ENCODE assay signal across 8 mouse cellular contexts in genomic region chr17:53478858-53479603, GRCm38 (mm10). TPM values are rescaled to one million over a fixed set of nuclear protein-coding genes. Genes with fewer than 3 reads are reported as not detected.
DNase-seq lines count a peak whose midpoint lies in the region; ATAC-seq and TF ChIP-seq lines count a peak whose summit lies in the region.

Gene Rab5a (plus strand): TSS chr17:53479234.

- no peak for TF ChIP-seq CTCF in G1E (IDR thresholded peaks at IDR 0.05; ENCODE audit: low read depth, low read length)
- TF ChIP-seq CTCF in layer of hippocampus, adult 2 months (conservative IDR thresholded peaks at IDR 0.05) = peak; percentile 43
- TF ChIP-seq CTCF in lung, embryonic 14.5 days (IDR thresholded peaks at IDR 0.05; ENCODE audit: low read depth) = peak; percentile 41
- no peak for TF ChIP-seq CTCF in olfactory bulb, adult 2 months (IDR thresholded peaks at IDR 0.05; ENCODE audit: insufficient read depth, low read depth, low read length)
- no peak for TF ChIP-seq CTCF in thymus, adult 2 months (IDR thresholded peaks at IDR 0.05; ENCODE audit: borderline replicate concordance, control insufficient read depth, extremely low read depth, insufficient read depth, low read length, poor library complexity)

- H3K9ac ChIP-seq in forebrain, embryonic 16.5 days (replicated peaks; ENCODE audit: low read depth, low read length) = peak within 1 kb of the TSS; percentile 96
- peak within 1 kb of the TSS; percentile 90 for H3K9ac ChIP-seq in lung, embryonic 14.5 days

- peak; percentile 92 for DNase-seq in G1E (ENCODE audit: low spot score)
- peak; percentile 99 for DNase-seq in cerebellum, adult 18-20 months
- peak; percentile 99 for DNase-seq in heart, postnatal 36 days
- peak; percentile 99 for DNase-seq in layer of hippocampus, adult 2 months (ENCODE audit: low spot score in 2 of 2)
- DNase-seq in lung, embryonic 14.5 days = peak; percentile 100
- peak; percentile 100 for DNase-seq in thymus, adult 2 months

- intact Hi-C loops in heart, postnatal 36 days (cut with DNase I) = loop anchor here (2.0 kb wide), 2 partner anchors 16 to 88 kb away; partner anchors contain the start of genes Efhb and Kat2b

- H3K27ac ChIP-seq in forebrain, embryonic 16.5 days (ENCODE audit: low read length) = peak within 1 kb of the TSS; percentile 100
- H3K27ac ChIP-seq in layer of hippocampus, adult 2 months = peak within 1 kb of the TSS; percentile 97
- peak within 1 kb of the TSS; percentile 99 for H3K27ac ChIP-seq in lung, embryonic 14.5 days (ENCODE audit: low read depth)
- H3K27ac ChIP-seq in olfactory bulb, adult 2 months (ENCODE audit: insufficient read depth, low read depth, low read length) = peak within 1 kb of the TSS; percentile 99
- peak within 1 kb of the TSS; percentile 71 for H3K27ac ChIP-seq in thymus, adult 2 months (ENCODE audit: control insufficient read depth, insufficient read depth, low read length)

- H3K4me2 ChIP-seq in forebrain, embryonic 16.5 days (ENCODE audit: low read length) = peak within 1 kb of the TSS; percentile 92
- peak within 1 kb of the TSS; percentile 84 for H3K4me2 ChIP-seq in lung, embryonic 14.5 days

- peak; percentile 69; the same call in 1 of the 2 replicates for TF ChIP-seq POLR2A in olfactory bulb, adult 2 months (IDR thresholded peaks at IDR 0.05; ENCODE audit: insufficient read depth, low read depth, low read length)
- TF ChIP-seq POLR2A in thymus, adult 2 months (IDR thresholded peaks at IDR 0.05; ENCODE audit: control insufficient read depth, extremely low read depth, insufficient read depth, low read length, poor library complexity) = peak; percentile 64

- peaks cover 20% of the 10 kb centered on the region for H3K4me1 ChIP-seq in G1E (ENCODE audit: insufficient read depth, low read depth, low read length)
- H3K4me1 ChIP-seq in forebrain, embryonic 16.5 days (replicated peaks; ENCODE audit: control insufficient read depth, insufficient read depth, low read length) = peaks cover 25% of the 10 kb centered on the region
- peaks cover 13% of the 10 kb centered on the region for H3K4me1 ChIP-seq in lung, embryonic 14.5 days (ENCODE audit: insufficient read depth)
- H3K4me1 ChIP-seq in olfactory bulb, adult 2 months (ENCODE audit: control insufficient read depth, insufficient read depth, low read length) = peaks cover 2% of the 10 kb centered on the region
- H3K4me1 ChIP-seq in thymus, adult 2 months (replicated peaks; ENCODE audit: control insufficient read depth, insufficient read depth, low read length) = peaks cover 3% of the 10 kb centered on the region

- peak within 1 kb of the TSS; percentile 90 for H3K4me3 ChIP-seq in G1E (ENCODE audit: low read depth, low read length)
- H3K4me3 ChIP-seq in forebrain, embryonic 16.5 days (replicated peaks; ENCODE audit: low read length) = peak within 1 kb of the TSS; percentile 91
- peak within 1 kb of the TSS; percentile 95 for H3K4me3 ChIP-seq in layer of hippocampus, adult 2 months
- H3K4me3 ChIP-seq in lung, embryonic 14.5 days (ENCODE audit: low read depth, low read length) = peak within 1 kb of the TSS; percentile 93
- H3K4me3 ChIP-seq in olfactory bulb, adult 2 months (ENCODE audit: insufficient read depth, low read depth, low read length) = peak within 1 kb of the TSS; percentile 73
- peak within 1 kb of the TSS; percentile 62 for H3K4me3 ChIP-seq in thymus, adult 2 months (ENCODE audit: control insufficient read depth, insufficient read depth, low read length)

- peak; percentile 89 for ATAC-seq in G1E (ENCODE audit: extremely low read depth, insufficient number of reproducible peaks, low FRiP score, poor library complexity, severe bottlenecking)
- ATAC-seq in forebrain, embryonic 16.5 days = peak; percentile 97
- peak; percentile 99 for ATAC-seq in lung, embryonic 14.5 days (ENCODE audit: insufficient read depth)

- H3K36me3 ChIP-seq in G1E (replicated peaks) = peaks cover 10% of the 10 kb centered on the region
- H3K36me3 ChIP-seq in forebrain, embryonic 16.5 days (ENCODE audit: control insufficient read depth, insufficient read depth) = no peaks in the 10 kb centered on the region; the same call in 1 of the 2 replicates
- peaks cover 3% of the 10 kb centered on the region; the same call in 1 of the 2 replicates for H3K36me3 ChIP-seq in lung, embryonic 14.5 days (ENCODE audit: insufficient read depth)
- H3K36me3 ChIP-seq in thymus, adult 2 months (ENCODE audit: control insufficient read depth, insufficient read depth, low read length) = no peaks in the 10 kb centered on the region

- WGBS in forebrain, embryonic 16.5 days = under 1% methylated on average over 77 of the region's 82 CpGs
- WGBS in lung, embryonic 14.5 days = under 1% methylated on average over 76 of the region's 82 CpGs
- WGBS in olfactory bulb, adult 2 months = under 1% methylated on average over 82 of the region's 82 CpGs
- under 1% methylated on average over 82 of the region's 82 CpGs for WGBS in thymus, adult 2 months

- H3K27me3 ChIP-seq in G1E (ENCODE audit: insufficient read depth, low read length) = no peaks in the 10 kb centered on the region
- no peaks in the 10 kb centered on the region for H3K27me3 ChIP-seq in forebrain, embryonic 16.5 days (replicated peaks; ENCODE audit: control insufficient read depth, insufficient read depth, low read length)
- H3K27me3 ChIP-seq in lung, embryonic 14.5 days (ENCODE audit: insufficient read depth, low read length) = no peaks in the 10 kb centered on the region
- no peaks in the 10 kb centered on the region for H3K27me3 ChIP-seq in thymus, adult 2 months (ENCODE audit: control insufficient read depth, insufficient read depth, low read length)

- no peaks in the 10 kb centered on the region for H3K9me3 ChIP-seq in G1E (replicated peaks)
- H3K9me3 ChIP-seq in forebrain, embryonic 16.5 days (ENCODE audit: control insufficient read depth, low read length) = no peaks in the 10 kb centered on the region
- H3K9me3 ChIP-seq in lung, embryonic 14.5 days (ENCODE audit: low read depth, low read length) = no peaks in the 10 kb centered on the region

RNA-seq across cellular contexts. Expression of gene Rab5a, which starts in this region (rescaled TPM):
- 48.0 and 56.1 TPM in 2 replicates for total RNA-seq in G1E (2014; fragmentation: Nextera tagmentation)
- total RNA-seq in G1E (2017) = 77.4 and 80.5 TPM in 2 replicates
- 10.6 and 12.0 TPM in 2 replicates for polyA plus RNA-seq in G1E (2012)
- polyA plus RNA-seq in forebrain, embryonic 16.5 days (2015; fragmentation: Nextera tagmentation; extraction: Ambion mirVana) = 103 and 109 TPM in 2 replicates
- 10 to 100 TPM; 56.2 to 56.9 TPM for total RNA-seq in heart, postnatal 36 days (2021)
- 100 to 1,000 TPM; 115 to 116 TPM for total RNA-seq in layer of hippocampus, adult 2 months (2021)
- polyA plus RNA-seq in lung, embryonic 14.5 days (2014; fragmentation: Nextera tagmentation; extraction: Ambion mirVana) = 76.9 and 79.3 TPM in 2 replicates
- not detected in 2 replicates for polyA plus RNA-seq in olfactory bulb, adult 2 months (2012; ENCODE audit: insufficient read depth, insufficient read length, low replicate concordance, missing spikeins)
- polyA plus RNA-seq in thymus, adult 2 months (2012; rRNA removed) = 8.1 and 8.4 TPM in 2 replicates

Comparison
In these comparisons a context has a peak if more than half of its experiments do, and no peak if none do; other contexts are left out.
1. Peak in every context shown above with its lines: DNase-seq, ATAC-seq, H3K4me3 ChIP-seq and H3K27ac ChIP-seq.
2. CTCF ChIP-seq: peak in layer of hippocampus, adult 2 months (single experiment) and lung, embryonic 14.5 days (single experiment); none in G1E (single experiment), olfactory bulb, adult 2 months (single experiment) and thymus, adult 2 months (single experiment).